Mouse (Mus musculus) kidney, postnatal 0 days (tissue): Measurements from ENCODE around the gene Myh7b. TPM values are rescaled to one million over a fixed set of nuclear protein-coding genes. Genes with fewer than 3 reads are reported as not detected.

ENCODE experiments used
- ATAC-seq: fragments of 200-750 bp; cut with Nextera tagmentation; replicated peaks from 2 replicates; pipeline ENCODE4 v1.8.0; 2017; ENCODE audit warnings: low read depth, moderate number of reproducible peaks, moderate TSS enrichment, moderate library complexity; ENCODE audit not compliant: low FRiP score
- DNase-seq: peaks from one replicate; pipeline ENCODE4 v3.0.0-alpha.2; 2016; ENCODE audit warnings: low spot score
- H3K27ac ChIP-seq: fragments of 300-500 bp; sonication (generic); 2 replicates; pipeline ENCODE4 v1.5.1; 2014; ENCODE audit warnings: mild to moderate bottlenecking
- H3K27me3 ChIP-seq: fragments of 300-500 bp; sonication (generic); 2 replicates; pipeline ENCODE4 v1.6.1; 2014; ENCODE audit warnings: low read length, mixed read lengths; ENCODE audit not compliant: insufficient read depth
- H3K36me3 ChIP-seq: fragments of 300-500 bp; sonication (generic); 2 replicates; pipeline ENCODE4 v1.6.1; 2014; ENCODE audit warnings: low read length, mixed read lengths; ENCODE audit not compliant: insufficient read depth
- H3K4me1 ChIP-seq: fragments of 300-500 bp; sonication (generic); replicated peaks from 2 replicates; pipeline ENCODE4 v1.6.1; 2014; ENCODE audit warnings: antibody characterized with exemption, low read length, mixed read lengths; ENCODE audit not compliant: insufficient read depth
- H3K4me2 ChIP-seq: fragments of 300-500 bp; sonication (generic); 2 replicates; pipeline ENCODE4 v1.6.1; 2014; ENCODE audit warnings: mild to moderate bottlenecking, low read length, moderate library complexity, mixed read lengths
- H3K4me3 ChIP-seq: fragments of 300-500 bp; sonication (generic); replicated peaks from 2 replicates; pipeline ENCODE4 v1.5.1; 2014; ENCODE audit warnings: low read depth, low read length
- H3K9ac ChIP-seq: fragments of 300-500 bp; sonication (generic); 2 replicates; pipeline ENCODE4 v1.6.1; 2014; ENCODE audit warnings: low read depth, low read length
- H3K9me3 ChIP-seq: fragments of 300-500 bp; sonication (generic); replicated peaks from 2 replicates; pipeline ENCODE4 v1.6.1; 2016; ENCODE audit warnings: low read length, inconsistent platforms, mixed read lengths
- CTCF ChIP-seq: IDR thresholded peaks from 2 replicates; pipeline ENCODE4 v1.5.1; 2016; ENCODE audit warnings: antibody characterized with exemption, low read depth, mild to moderate bottlenecking, moderate library complexity
- WGBS: fragments of 180-500 bp; shearing (Covaris S2); extraction: QIAGEN DNeasy Blood & Tissue Kit; methylation state at CpG from one replicate; pipeline ENCODE4 v1.1.7; 2014; 5-methylcytosine and 5-hydroxymethylcytosine counted together
- microRNA counts: library from miRNA; unstranded; fragments of <30 nt; microRNA quantifications from one replicate; lab custom pipeline; 2015
- microRNA-seq: library from miRNA; unstranded; fragments of <30 nt; microRNA quantifications from one replicate; pipeline ENCODE4, GENCODE M21; 2016
- polyA plus RNA-seq: library from polyadenylated mRNA; unstranded; fragments of >200 nt; fragmentation: Nextera tagmentation; extraction: Ambion mirVana; gene quantifications from 2 replicates; pipeline ENCODE4 v1.2.1, GENCODE M21; 2015

Myh7b gene
- polyA plus RNA-seq, 1 experiment from 2014 or later = 0.47 TPM

DNA sequence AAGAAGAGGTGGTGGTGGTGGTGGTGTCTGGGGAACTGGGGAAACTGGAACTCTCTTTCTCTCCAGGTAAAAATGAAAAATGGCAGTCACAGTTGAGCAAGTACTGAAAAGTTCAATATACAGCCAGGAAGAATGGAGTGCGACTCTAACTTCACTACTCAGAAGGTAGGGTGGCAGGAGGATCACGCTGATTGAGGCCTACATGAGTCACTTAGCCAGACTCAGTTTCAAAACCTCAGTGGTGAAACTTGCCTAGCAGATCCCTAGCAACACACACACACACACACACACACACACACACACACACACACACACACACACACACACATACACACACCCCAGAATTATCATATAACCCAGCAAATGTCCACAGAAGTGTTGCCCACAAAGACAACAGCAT, 70.9 kb downstream of the Myh7b start:
- H3K4me1 ChIP-seq = no peaks in the 10 kb centered on the region
- H3K4me3 ChIP-seq = no peak overlapping the region
- H3K27me3 ChIP-seq = no peaks in the 10 kb centered on the region
- no peak overlapping the region for H3K27ac ChIP-seq
- WGBS = 70% methylated on average over 2 of the region's 2 CpGs
- no peak for TF ChIP-seq CTCF
- ATAC-seq (no peak), DNase-seq (no peak)
- H3K9me3 ChIP-seq = no peaks in the 10 kb centered on the region
- H3K36me3 ChIP-seq = no peaks in the 10 kb centered on the region
- H3K4me2 ChIP-seq = no peak overlapping the region
- H3K9ac ChIP-seq = no peak overlapping the region

DNA sequence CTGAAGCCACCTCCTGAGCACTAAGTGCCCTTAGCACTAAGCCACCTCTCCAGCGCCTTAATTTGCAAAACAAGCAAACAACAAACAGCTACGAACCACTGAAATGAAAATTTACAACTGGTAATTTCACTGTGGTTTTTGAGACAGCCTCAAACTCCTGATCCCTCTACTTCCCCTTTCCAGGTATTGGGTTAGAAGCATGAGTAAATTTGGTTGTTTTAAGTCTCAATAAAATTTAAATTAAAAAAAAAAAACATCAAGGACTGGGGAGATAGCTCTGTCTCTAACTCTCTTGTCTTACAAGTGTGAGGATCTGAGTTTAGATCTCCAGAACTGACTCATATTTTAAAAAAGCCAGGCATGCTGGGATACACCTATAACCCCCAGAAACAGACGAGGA, 72.1 kb downstream of the Myh7b start:
- no peak for ATAC-seq
- Histone ChIP-seq H3K9me3 (no peaks in the 10 kb centered on the region), H3K27me3 (no peaks in the 10 kb centered on the region), H3K4me2 (no peak overlapping the region), H3K4me1 (no peaks in the 10 kb centered on the region), H3K9ac (no peak overlapping the region), H3K27ac (no peak overlapping the region), H3K36me3 (no peaks in the 10 kb centered on the region), H3K4me3 (no peak overlapping the region)
- DNase-seq = no peak
- 61% methylated on average over 3 of the region's 3 CpGs for WGBS
- no peak for TF ChIP-seq CTCF

DNA sequence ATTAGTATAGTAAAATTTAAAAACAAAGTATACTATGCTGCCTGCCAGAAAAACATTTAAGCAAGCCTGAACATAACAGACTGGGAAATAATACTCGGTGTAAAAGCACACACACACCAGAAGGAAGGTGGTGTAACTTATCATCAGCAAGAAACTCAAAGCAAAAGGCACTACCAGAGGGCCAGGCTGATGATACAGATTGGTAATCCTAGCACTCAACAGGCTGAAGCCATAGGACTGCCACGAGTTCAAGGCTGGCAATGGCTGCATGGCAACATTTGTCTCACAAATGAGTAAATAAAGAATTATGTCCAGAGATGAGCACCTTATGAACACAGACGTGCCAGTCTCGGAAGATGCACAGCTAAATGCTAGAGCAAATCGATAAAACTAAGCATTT, 72.8 kb downstream of the Myh7b start:
- 93% methylated on average over 5 of the region's 5 CpGs for WGBS

More for the DNA sequence above, 72.8 kb downstream of the Myh7b start:
- ATAC-seq (no peak), DNase-seq (no peak)
- Histone ChIP-seq H3K9me3 (no peaks in the 10 kb centered on the region), H3K27me3 (no peaks in the 10 kb centered on the region), H3K36me3 (no peaks in the 10 kb centered on the region), H3K4me3 (no peak overlapping the region), H3K9ac (no peak overlapping the region), H3K27ac (no peak overlapping the region), H3K4me2 (no peak overlapping the region), H3K4me1 (no peaks in the 10 kb centered on the region)
- no peak for TF ChIP-seq CTCF

MicroRNA genes within 50 kb of the gene (microRNA counts, 519-probe panel; counts per million panel counts)
- 330 counts per million, percentile 68 among the panel's probes with 10 or more counts for microRNA mmu-miR-499 (lab: Ali Mortazavi, UCI)

Small RNA genes within 50 kb of the gene (microRNA-seq; reads per million reads assigned to microRNA genes)
- 2.2 reads per million, percentile 2 among the genes with 10 or more reads in this experiment for gene Mir499

Other genes with a start within 250 kb of the Myh7b start
- 35.9 and 38.1 TPM in 2 replicates for gene Trp53inp2, start 230.2 kb upstream of the Myh7b start, polyA plus RNA-seq
- 19.0 and 19.6 TPM in 2 replicates for gene Ncoa6, start 137.3 kb upstream of the Myh7b start, polyA plus RNA-seq
- 20.8 and 22.9 TPM in 2 replicates for gene Acss2, start 93.3 kb upstream of the Myh7b start, polyA plus RNA-seq
- gene Ggt7, start 93.0 kb upstream of the Myh7b start, polyA plus RNA-seq = 2.0 TPM in 2 replicates
- gene Gss, start 18.4 kb upstream of the Myh7b start, polyA plus RNA-seq = 114 and 129 TPM in 2 replicates
- gene Trpc4ap, start 81.2 kb downstream of the Myh7b start, polyA plus RNA-seq = 100 and 102 TPM in 2 replicates
- gene Edem2, start 118.3 kb downstream of the Myh7b start, polyA plus RNA-seq = 36.4 and 38.1 TPM in 2 replicates
- not detected in 2 replicates for gene Gm17581, start 124.7 kb downstream of the Myh7b start, polyA plus RNA-seq
- gene Procr, start 139.9 kb downstream of the Myh7b start, polyA plus RNA-seq = 6.9 and 7.6 TPM in 2 replicates
- 0.03 and 0.08 TPM in 2 replicates for gene Mmp24, start 164.1 kb downstream of the Myh7b start, polyA plus RNA-seq
- gene BC029722, start 208.2 kb downstream of the Myh7b start, polyA plus RNA-seq = 28.4 and 29.5 TPM in 2 replicates
- 207 and 220 TPM in 2 replicates for gene Eif6, start 215.7 kb downstream of the Myh7b start, polyA plus RNA-seq
- 0.07 and 0.10 TPM in 2 replicates for gene Fam83c, start 223.6 kb downstream of the Myh7b start, polyA plus RNA-seq